Mouse (Mus musculus) induced T-regulatory cell, adult 2 months (primary cell): ENCODE measurements around the gene Mpp4.
A peak's percentile ranks its signal among the peaks of the same experiment; 100 is the strongest.

Experiments used
- DNase-seq: peaks from one replicate; pipeline ENCODE4 v3.0.0-alpha.2; 2012; ENCODE audit warnings: low read depth

The Mpp4 gene

GRCm38 (mm10) chr1:59167654-59168425, 4.7 kb upstream of the Mpp4 start:
- DNase-seq, result no peak

GRCm38 (mm10) chr1:59166232-59166905, 3.2 kb upstream of the Mpp4 start:
- no peak for DNase-seq

GRCm38 (mm10) chr1:59163918-59164317, 729 bp upstream of the Mpp4 start:
- no peak for DNase-seq

- no peak for DNase-seq
These were observed 722 bp downstream of the Mpp4 start for GRCm38 (mm10) chr1:59162309-59163024.

GRCm38 (mm10) chr1:59161396-59161795, 1.8 kb downstream of the Mpp4 start:
- no peak for DNase-seq

- no peak for DNase-seq
These were observed 2.3 kb downstream of the Mpp4 start for GRCm38 (mm10) chr1:59160871-59161270.

GRCm38 (mm10) chr1:59159136-59159535, 4.1 kb downstream of the Mpp4 start:
- no peak for DNase-seq

- DNase-seq, result no peak
These were observed 4.7 kb downstream of the Mpp4 start for GRCm38 (mm10) chr1:59158498-59158897.

- DNase-seq, result no peak
These were observed 5.3 kb downstream of the Mpp4 start for GRCm38 (mm10) chr1:59157846-59158245.

- DNase-seq, result no peak
These were observed 10.8 kb downstream of the Mpp4 start for GRCm38 (mm10) chr1:59152346-59152745.

GRCm38 (mm10) chr1:59150542-59150941, 12.6 kb downstream of the Mpp4 start:
- DNase-seq, result no peak

- peak; percentile 54 for DNase-seq
These were observed 18.6 kb downstream of the Mpp4 start for GRCm38 (mm10) chr1:59144543-59144942.

GRCm38 (mm10) chr1:59142809-59143208, 20.4 kb downstream of the Mpp4 start:
- DNase-seq, result peak; percentile 86

GRCm38 (mm10) chr1:59134419-59134818, 28.8 kb downstream of the Mpp4 start:
- no peak for DNase-seq

GRCm38 (mm10) chr1:59128879-59129278, 34.3 kb downstream of the Mpp4 start:
- no peak for DNase-seq

GRCm38 (mm10) chr1:59125558-59125957, 37.6 kb downstream of the Mpp4 start:
- DNase-seq, result no peak

GRCm38 (mm10) chr1:59119720-59120457, 43.3 kb downstream of the Mpp4 start, which contains the start of gene Tmem237:
TSS of gene Tmem237 (minus strand) at chr1:59120408.
- peak; percentile 94 for DNase-seq

GRCm38 (mm10) chr1:59110524-59110923, 52.7 kb downstream of the Mpp4 start:
- DNase-seq, result no peak

- DNase-seq, result no peak
These were observed 61.1 kb downstream of the Mpp4 start for GRCm38 (mm10) chr1:59102071-59102470.

- no peak for DNase-seq
These were observed 62.2 kb downstream of the Mpp4 start for GRCm38 (mm10) chr1:59101020-59101419.

GRCm38 (mm10) chr1:59094705-59095104, 68.5 kb downstream of the Mpp4 start, which contains the start of gene C2cd6:
TSS of gene C2cd6 (minus strand) at chr1:59094900.
- DNase-seq, result no peak
